Mouse (Mus musculus) hindbrain, embryonic 16.5 days (tissue): ENCODE measurements at regions not wholly inside any gene's neighbourhood (a gene's known extent, or its start where the extent isn't known, plus 50 kb on each side); places are given as distances from the start of the nearest gene placed in this dataset.

ENCODE experiments used
- ATAC-seq: fragments of 200-750 bp; cut with Nextera tagmentation; 2 replicates; pipeline ENCODE4 v1.8.0; 2017; ENCODE audit warnings: moderate TSS enrichment, moderate library complexity
- H3K27ac ChIP-seq: fragments of 300-500 bp; sonication (generic); 2 replicates; pipeline ENCODE4 v1.5.1; 2014; ENCODE audit warnings: low read depth, mild to moderate bottlenecking, control low read depth, low read length, moderate library complexity
- H3K27me3 ChIP-seq: fragments of 300-500 bp; sonication (generic); replicated peaks from 2 replicates; pipeline ENCODE4 v1.6.1; 2014; ENCODE audit warnings: low read length; ENCODE audit not compliant: control insufficient read depth, insufficient read depth
- H3K36me3 ChIP-seq: fragments of 300-500 bp; sonication (generic); 2 replicates; pipeline ENCODE4 v1.6.1; 2014; ENCODE audit warnings: mild to moderate bottlenecking, low read length, moderate library complexity, mixed read lengths; ENCODE audit not compliant: control insufficient read depth, insufficient read depth
- H3K4me1 ChIP-seq: fragments of 300-500 bp; sonication (generic); 2 replicates; pipeline ENCODE4 v1.6.1; 2014; ENCODE audit warnings: low read depth, low read length; ENCODE audit not compliant: control insufficient read depth, insufficient read depth
- H3K4me2 ChIP-seq: fragments of 300-500 bp; sonication (generic); 2 replicates; pipeline ENCODE4 v1.6.1; 2014; ENCODE audit warnings: mild to moderate bottlenecking, low read length, control low read depth, moderate library complexity
- H3K4me3 ChIP-seq: fragments of 300-500 bp; sonication (generic); 2 replicates; pipeline ENCODE4 v1.5.1; 2014; ENCODE audit warnings: mild to moderate bottlenecking, low read length, control low read depth, moderate library complexity
- H3K9ac ChIP-seq: fragments of 300-500 bp; sonication (generic); 2 replicates; pipeline ENCODE4 v1.6.1; 2014; ENCODE audit warnings: low read depth, mild to moderate bottlenecking, control low read depth, low read length, moderate library complexity
- H3K9me3 ChIP-seq: fragments of 300-500 bp; sonication (generic); 2 replicates; pipeline ENCODE4 v1.6.1; 2014; ENCODE audit warnings: mild to moderate bottlenecking, low read length, moderate library complexity; ENCODE audit not compliant: control insufficient read depth
- WGBS: fragments of 180-500 bp; shearing (Covaris S2); extraction: QIAGEN DNeasy Blood & Tissue Kit; methylation state at CpG from one replicate; pipeline ENCODE4 v1.1.7; 2014; 5-methylcytosine and 5-hydroxymethylcytosine counted together

- WGBS, result 85% methylated on average over 7 of the region's 7 CpGs
Observed at GRCm38 (mm10) chr5:80670258-80670947, 349.5 kb upstream of the Adgrl3 start.

GRCm38 (mm10) chr5:80683431-80683830 lies 336.5 kb upstream of the Adgrl3 start:
- Histone ChIP-seq H3K9ac (no peak overlapping the region), H3K4me2 (no peak overlapping the region), H3K36me3 (no peaks in the 10 kb centered on the region), H3K27me3 (no peaks in the 10 kb centered on the region), H3K9me3 (no peaks in the 10 kb centered on the region), H3K4me1 (no peaks in the 10 kb centered on the region), H3K4me3 (no peak overlapping the region), H3K27ac (no peak overlapping the region)
- WGBS, result 60% methylated on average over 2 of the region's 2 CpGs
- no peak for ATAC-seq

More at GRCm38 (mm10) chr5:80670258-80670947, 349.5 kb upstream of the Adgrl3 start:
- Histone ChIP-seq H3K9ac (no peak overlapping the region), H3K4me2 (no peak overlapping the region), H3K4me1 (no peaks in the 10 kb centered on the region), H3K36me3 (no peaks in the 10 kb centered on the region), H3K27me3 (no peaks in the 10 kb centered on the region), H3K4me3 (no peak overlapping the region), H3K9me3 (no peaks in the 10 kb centered on the region), H3K27ac (no peak overlapping the region)
- no peak for ATAC-seq

GRCm38 (mm10) chr5:80700848-80701247 lies 319.1 kb upstream of the Adgrl3 start:
- H3K27ac ChIP-seq, result no peak overlapping the region
- 89% methylated on average over 2 of the region's 2 CpGs for WGBS

DNA sequence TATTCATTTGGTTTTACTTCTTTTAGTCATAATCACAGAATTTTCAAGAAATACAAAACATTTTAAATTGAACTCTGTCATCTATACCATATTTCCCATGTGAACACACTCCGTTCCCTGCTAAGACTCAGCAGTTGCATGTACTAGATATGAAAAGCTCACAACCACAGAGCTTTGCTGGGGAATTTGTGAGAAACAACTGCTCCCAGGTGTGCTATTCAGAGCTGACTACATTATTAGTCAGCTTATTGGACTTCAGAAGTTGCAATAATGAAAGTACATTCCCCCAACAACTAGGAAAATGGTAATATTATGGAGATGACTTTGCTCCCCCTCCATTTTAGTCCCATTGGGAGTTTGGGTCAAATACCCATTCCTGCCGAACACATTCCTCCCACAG lies 315.2 kb upstream of the Adgrl3 start:
- WGBS, result 52% methylated on average over 2 of the region's 2 CpGs
- no peaks in the 10 kb centered on the region for H3K4me1 ChIP-seq

More at GRCm38 (mm10) chr5:80700848-80701247, 319.1 kb upstream of the Adgrl3 start:
- Histone ChIP-seq H3K4me3 (no peak overlapping the region), H3K27me3 (no peaks in the 10 kb centered on the region), H3K4me2 (no peak overlapping the region), H3K4me1 (no peaks in the 10 kb centered on the region), H3K9ac (no peak overlapping the region), H3K9me3 (no peaks in the 10 kb centered on the region), H3K36me3 (no peaks in the 10 kb centered on the region)
- no peak; the same call in 1 of the 2 replicates for ATAC-seq

GRCm38 (mm10) chr5:80706645-80707056 lies 313.3 kb upstream of the Adgrl3 start:
- Histone ChIP-seq H3K9me3 (no peaks in the 10 kb centered on the region), H3K9ac (no peak overlapping the region), H3K4me2 (no peak overlapping the region), H3K4me3 (no peak overlapping the region), H3K27me3 (no peaks in the 10 kb centered on the region), H3K27ac (no peak overlapping the region), H3K36me3 (no peaks in the 10 kb centered on the region), H3K4me1 (no peaks in the 10 kb centered on the region)
- WGBS, result 76% methylated on average over 8 of the region's 8 CpGs
- no peak for ATAC-seq

More for the DNA sequence above, 315.2 kb upstream of the Adgrl3 start:
- H3K9me3 ChIP-seq, result no peaks in the 10 kb centered on the region
- H3K27me3 ChIP-seq, result no peaks in the 10 kb centered on the region
- H3K36me3 ChIP-seq, result no peaks in the 10 kb centered on the region
- H3K4me3 ChIP-seq, result no peak overlapping the region
- no peak overlapping the region for H3K27ac ChIP-seq
- no peak overlapping the region for H3K4me2 ChIP-seq
- H3K9ac ChIP-seq, result no peak overlapping the region
- no peak for ATAC-seq
